Mouse (Mus musculus) layer of hippocampus, postnatal 14 days (tissue): ENCODE results near the gene Hspbp1. TPM values are rescaled to one million over a fixed set of nuclear protein-coding genes. Genes with fewer than 3 reads are reported as not detected.
A peak's percentile ranks its signal among the peaks of the same experiment; 100 is the strongest.

Experiments
- DNase-seq, 2 experiments: peaks; one replicate each; pipeline ENCODE4 v3.0.0; 2021 to 2022; ENCODE audit warnings: low spot score in 2 of 2, mixed read lengths in 1 of 2
- total RNA-seq, 2 experiments: library from RNA; stranded (reverse); gene quantifications; 2 replicates each; pipeline ENCODE4 v1.2.3; 2021

The Hspbp1 gene
- total RNA-seq, 2 experiments from 2014 or later = 89.0 to 94.8 TPM

GRCm38 (mm10) chr7:4641155-4641554 is 43.7 kb downstream of the Hspbp1 start:
- peak in 1 of 2 experiments; percentile 33 for DNase-seq

GRCm38 (mm10) chr7:4636179-4636578 is 48.7 kb downstream of the Hspbp1 start:
- DNase-seq = no peak

GRCm38 (mm10) chr7:4631031-4631430 is 53.8 kb downstream of the Hspbp1 start, which contains the start of gene Tmem86b:
Gene Tmem86b (minus strand): TSS chr7:4631422.
- no peak for DNase-seq

- DNase-seq = no peak
Observed at GRCm38 (mm10) chr7:4630198-4630597, 54.7 kb downstream of the Hspbp1 start.

GRCm38 (mm10) chr7:4629586-4629985 is 55.3 kb downstream of the Hspbp1 start:
- DNase-seq = no peak

GRCm38 (mm10) chr7:4625928-4626327 is 58.9 kb downstream of the Hspbp1 start:
- no peak for DNase-seq

- no peak for DNase-seq
Observed at GRCm38 (mm10) chr7:4624343-4624742, 60.5 kb downstream of the Hspbp1 start.

- peak; percentile 29 to 40 for DNase-seq
Observed at GRCm38 (mm10) chr7:4623544-4624189, 61.2 kb downstream of the Hspbp1 start.

- DNase-seq = no peak
Observed at GRCm38 (mm10) chr7:4619979-4620378, 64.9 kb downstream of the Hspbp1 start.

- no peak for DNase-seq
Observed at GRCm38 (mm10) chr7:4613740-4614403, 71.0 kb downstream of the Hspbp1 start.

- DNase-seq = no peak
Observed at GRCm38 (mm10) chr7:4612956-4613355, 71.9 kb downstream of the Hspbp1 start.

GRCm38 (mm10) chr7:4612386-4612785 is 72.5 kb downstream of the Hspbp1 start:
- DNase-seq = no peak

GRCm38 (mm10) chr7:4611921-4612341 is 72.9 kb downstream of the Hspbp1 start:
- DNase-seq = no peak

GRCm38 (mm10) chr7:4611511-4611910 is 73.4 kb downstream of the Hspbp1 start:
- no peak for DNase-seq

Other genes starting within 250 kb of the Hspbp1 start
- 10 to 100 TPM; 25.5 to 30.2 TPM for gene Rdh13, start 239.4 kb downstream of the Hspbp1 start, total RNA-seq
- 1 to 10 TPM; 2.8 to 4.7 TPM for gene Eps8l1, start 224.4 kb downstream of the Hspbp1 start, total RNA-seq
- 100 to 1,000 TPM; 125 to 127 TPM for gene Ppp1r12c, start 183.4 kb downstream of the Hspbp1 start, total RNA-seq
- gene Tnnt1, start 168.7 kb downstream of the Hspbp1 start, total RNA-seq = 1 to 10 TPM; 1.9 to 8.6 TPM
- 1 to 10 TPM in 1 of 2 experiments, under 1 TPM in 1; 0.57 to 1.1 TPM for gene Tnni3, start 160.8 kb downstream of the Hspbp1 start, total RNA-seq
- gene Dnaaf3, start 152.6 kb downstream of the Hspbp1 start, total RNA-seq = 1 to 10 TPM in 1 of 2 experiments, under 1 TPM in 1; 0.83 to 1.1 TPM
- gene Syt5, start 137.5 kb downstream of the Hspbp1 start, total RNA-seq = 100 to 1,000 TPM; 193 to 200 TPM
- under 1 TPM; 0.35 to 0.36 TPM for gene Ptprh, start 81.0 kb downstream of the Hspbp1 start, total RNA-seq
- 10 to 100 TPM; 15.0 to 18.4 TPM for gene Tmem86b, start 53.6 kb downstream of the Hspbp1 start, total RNA-seq
- 100 to 1,000 TPM; 140 TPM for gene Ppp6r1, start 26.0 kb downstream of the Hspbp1 start, total RNA-seq
- gene Brsk1, start 5.5 kb upstream of the Hspbp1 start, total RNA-seq = 100 to 1,000 TPM; 306 to 327 TPM
- gene Tmem150b, start 40.2 kb upstream of the Hspbp1 start, total RNA-seq = not detected
- gene Kmt5c, start 55.0 kb upstream of the Hspbp1 start, total RNA-seq = 10 to 100 TPM; 38.9 to 44.2 TPM
- gene Cox6b2, start 68.0 kb upstream of the Hspbp1 start, total RNA-seq = 1 to 10 TPM; 4.7 to 8.6 TPM
- gene Fam71e2, start 86.2 kb upstream of the Hspbp1 start, total RNA-seq = not detected
- under 1 TPM; 0.21 to 0.38 TPM for gene Il11, start 97.8 kb upstream of the Hspbp1 start, total RNA-seq
- gene Tmem190, start 97.9 kb upstream of the Hspbp1 start, total RNA-seq = not detected
- gene Tmem238, start 104.6 kb upstream of the Hspbp1 start, total RNA-seq = 1 to 10 TPM; 2.4 to 2.6 TPM
- 100 to 1,000 TPM; 498 to 526 TPM for gene Rpl28, start 107.8 kb upstream of the Hspbp1 start, total RNA-seq
- gene Ube2s, start 127.5 kb upstream of the Hspbp1 start, total RNA-seq = 100 to 1,000 TPM; 103 to 123 TPM
- 100 to 1,000 TPM; 134 to 137 TPM for gene Shisa7, start 159.6 kb upstream of the Hspbp1 start, total RNA-seq
- 1 to 10 TPM; 3.2 to 5.5 TPM for gene Isoc2b, start 185.2 kb upstream of the Hspbp1 start, total RNA-seq
- gene Isoc2a, start 192.1 kb upstream of the Hspbp1 start, total RNA-seq = 1 to 10 TPM; 8.9 to 9.8 TPM
- under 1 TPM; 0.41 to 0.44 TPM for gene Gm36210, start 221.4 kb upstream of the Hspbp1 start, total RNA-seq
- gene Zfp628, start 230.1 kb upstream of the Hspbp1 start, total RNA-seq = 10 to 100 TPM; 11.5 to 14.6 TPM
- 10 to 100 TPM; 67.8 to 76.2 TPM for gene Nat14, start 237.0 kb upstream of the Hspbp1 start, total RNA-seq
- gene Ssc5d, start 240.7 kb upstream of the Hspbp1 start, total RNA-seq = 1 to 10 TPM; 2.7 to 2.8 TPM